Mouse (Mus musculus) granulocyte monocyte progenitor cell, adult 5-6 weeks (primary cell): ENCODE results near the gene Gm29797. TPM values are rescaled to one million over a fixed set of nuclear protein-coding genes. Genes with fewer than 3 reads are reported as not detected.

Experiments
- ATAC-seq: replicated peaks from 2 replicates; pipeline ENCODE4 v1.8.0; 2016; ENCODE audit warnings: mild to moderate bottlenecking, moderate TSS enrichment, inconsistent platforms; ENCODE audit not compliant: poor library complexity, severe bottlenecking
- total RNA-seq, 2 experiments: library from RNA; stranded (forward) in 1 of 2; stranded (reverse) in 1 of 2; fragments of 200-712, 200-1000 nt in 1 of 2; fragments of >200 nt in 1 of 2; fragmentation: Nextera tagmentation in 1 of 2; gene quantifications; 2 replicates each; pipeline ENCODE4 v1.2.3; 2014 to 2017

The Gm29797 gene
- total RNA-seq, 2 experiments from 2014 or later = not detected

DNA sequence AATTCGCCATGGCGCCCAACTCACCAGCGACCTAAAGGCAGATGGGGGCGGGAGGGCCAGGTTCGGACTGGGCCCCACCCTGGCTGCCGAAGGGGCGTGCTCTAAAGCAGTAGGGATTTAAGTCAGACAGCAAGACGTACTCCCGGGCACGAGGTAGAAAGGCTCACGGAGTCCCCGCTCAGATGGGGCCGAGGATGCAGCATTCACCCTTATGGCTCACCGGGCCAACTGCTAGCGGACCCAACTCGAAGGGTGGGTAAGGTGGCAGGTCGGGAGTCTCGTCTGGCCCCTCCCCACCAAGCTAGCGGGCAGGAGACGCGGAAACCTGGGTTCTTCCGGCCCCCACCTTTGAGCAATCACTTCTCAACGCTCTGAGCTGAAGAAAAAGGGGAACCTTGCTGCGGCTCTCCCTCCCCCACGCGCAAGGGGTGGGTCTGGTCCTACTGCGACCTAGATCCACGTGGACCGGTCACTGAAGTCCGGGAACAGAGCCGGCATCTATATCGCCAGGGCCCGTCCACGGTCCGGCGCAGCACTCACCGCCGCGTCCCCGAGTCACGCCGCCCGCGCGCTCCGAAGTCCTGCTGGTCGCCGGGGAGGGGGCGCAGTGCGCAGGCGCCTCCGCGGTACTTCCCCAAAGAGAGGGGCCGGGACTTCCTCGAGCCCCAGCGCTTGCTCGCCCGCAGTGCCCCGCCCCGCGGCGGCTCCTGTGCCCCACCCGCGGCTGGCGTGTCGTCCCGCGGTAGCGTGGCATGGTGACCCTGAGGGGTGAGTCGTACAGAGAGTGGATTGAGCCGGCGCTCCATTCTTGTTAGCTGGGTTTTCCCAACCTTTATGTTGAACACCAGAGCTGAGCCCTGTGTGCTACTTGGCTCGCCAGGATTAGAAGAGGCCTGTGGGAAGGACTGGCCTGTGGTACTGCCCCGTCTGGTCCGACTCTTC, 36.8 kb downstream of the Gm29797 start, which contains the start of gene Rgs19:
TSS of gene Rgs19 (minus strand) at position 639 of the 942 bp plus-strand sequence.
- ATAC-seq = peak; percentile 68

GRCm38 (mm10) chr2:181694581-181694980, 37.7 kb downstream of the Gm29797 start:
- ATAC-seq = no peak

GRCm38 (mm10) chr2:181695776-181696175, 38.9 kb downstream of the Gm29797 start:
- ATAC-seq = no peak

- no peak for ATAC-seq
Measured at GRCm38 (mm10) chr2:181696801-181697420, 40.1 kb downstream of the Gm29797 start.

DNA sequence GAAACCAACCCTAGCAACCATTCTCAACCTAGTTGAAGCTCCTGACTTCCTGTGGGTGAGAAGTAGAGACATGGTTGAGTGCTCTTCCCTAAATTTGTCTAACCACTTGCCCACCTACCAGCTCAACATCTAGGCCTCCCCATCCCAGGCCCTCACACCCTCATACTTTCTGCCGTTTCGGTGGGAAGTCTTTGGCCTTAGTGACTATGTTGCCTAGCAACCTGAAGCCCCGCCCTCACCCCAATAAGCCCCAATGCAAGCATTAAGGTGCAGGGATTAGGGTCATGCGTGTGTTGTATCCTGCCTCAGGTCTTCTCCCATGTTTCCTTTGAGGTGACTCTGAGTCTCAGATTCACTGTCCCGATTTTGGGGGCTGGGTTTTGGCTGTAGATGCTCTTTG, 41.4 kb downstream of the Gm29797 start, which contains the start of gene Lkaaear1:
TSS of gene Lkaaear1 (minus strand) at position 202 of the 400 bp plus-strand sequence.
- ATAC-seq = no peak

DNA sequence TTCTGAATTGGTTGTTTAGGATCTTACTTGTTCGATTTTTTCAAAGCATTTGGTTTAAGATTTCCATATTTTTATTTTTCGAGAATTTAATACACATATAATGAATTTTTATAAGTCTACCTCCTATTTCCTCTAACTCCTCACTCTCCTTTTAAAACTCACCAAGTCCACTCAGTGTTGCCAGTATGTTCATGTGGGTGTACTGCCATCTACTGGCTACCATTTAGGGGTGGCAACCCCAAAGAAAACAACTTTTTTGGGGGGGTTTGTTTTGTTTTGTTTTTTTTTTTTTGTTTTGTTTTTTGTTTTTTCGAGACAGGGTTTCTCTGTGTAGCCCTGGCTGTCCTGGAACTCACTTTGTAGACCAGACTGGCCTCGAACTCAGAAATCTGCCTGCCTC, 49.8 kb downstream of the Gm29797 start:
- peak; percentile 82 for ATAC-seq

Other genes with a start within 250 kb of the Gm29797 start
- 1.1 TPM in 1 of 2 replicates, not detected in the other for gene Zbtb46, start 197.6 kb upstream of the Gm29797 start, total RNA-seq (2014; fragmentation: Nextera tagmentation)
- gene Zbtb46, start 197.6 kb upstream of the Gm29797 start, total RNA-seq (2017) = 0.13 and 0.15 TPM in 2 replicates
- gene Abhd16b, start 163.8 kb upstream of the Gm29797 start, total RNA-seq (2014; fragmentation: Nextera tagmentation) = not detected in 2 replicates
- not detected in 2 replicates for gene Abhd16b, start 163.8 kb upstream of the Gm29797 start, total RNA-seq (2017)
- 43.1 and 60.9 TPM in 2 replicates for gene Tpd52l2, start 159.9 kb upstream of the Gm29797 start, total RNA-seq (2014; fragmentation: Nextera tagmentation)
- gene Tpd52l2, start 159.9 kb upstream of the Gm29797 start, total RNA-seq (2017) = 115 and 129 TPM in 2 replicates
- 43.8 and 47.1 TPM in 2 replicates for gene Dnajc5, start 136.5 kb upstream of the Gm29797 start, total RNA-seq (2014; fragmentation: Nextera tagmentation)
- 46.4 and 54.5 TPM in 2 replicates for gene Dnajc5, start 136.5 kb upstream of the Gm29797 start, total RNA-seq (2017)
- gene Uckl1, start 72.1 kb upstream of the Gm29797 start, total RNA-seq (2014; fragmentation: Nextera tagmentation) = 118 and 128 TPM in 2 replicates
- 41.5 and 54.1 TPM in 2 replicates for gene Uckl1, start 72.1 kb upstream of the Gm29797 start, total RNA-seq (2017)
- gene Prpf6, start 65.2 kb upstream of the Gm29797 start, total RNA-seq (2014; fragmentation: Nextera tagmentation) = 30.8 and 35.2 TPM in 2 replicates
- 68.8 and 71.6 TPM in 2 replicates for gene Prpf6, start 65.2 kb upstream of the Gm29797 start, total RNA-seq (2017)
- 21.1 and 23.5 TPM in 2 replicates for gene Zfp512b, start 64.2 kb upstream of the Gm29797 start, total RNA-seq (2014; fragmentation: Nextera tagmentation)
- 11.6 and 15.6 TPM in 2 replicates for gene Zfp512b, start 64.2 kb upstream of the Gm29797 start, total RNA-seq (2017)
- 6.2 and 13.1 TPM in 2 replicates for gene Samd10, start 57.8 kb upstream of the Gm29797 start, total RNA-seq (2014; fragmentation: Nextera tagmentation)
- gene Samd10, start 57.8 kb upstream of the Gm29797 start, total RNA-seq (2017) = 3.2 and 4.5 TPM in 2 replicates
- gene Sox18, start 14.6 kb downstream of the Gm29797 start, total RNA-seq (2014; fragmentation: Nextera tagmentation) = not detected in 2 replicates
- not detected in 2 replicates for gene Sox18, start 14.6 kb downstream of the Gm29797 start, total RNA-seq (2017)
- gene Tcea2, start 23.3 kb downstream of the Gm29797 start, total RNA-seq (2014; fragmentation: Nextera tagmentation) = 25.2 and 27.0 TPM in 2 replicates
- 13.6 and 14.1 TPM in 2 replicates for gene Tcea2, start 23.3 kb downstream of the Gm29797 start, total RNA-seq (2017)
- 246 and 266 TPM in 2 replicates for gene Rgs19, start 36.9 kb downstream of the Gm29797 start, total RNA-seq (2014; fragmentation: Nextera tagmentation)
- 78.6 and 96.8 TPM in 2 replicates for gene Rgs19, start 36.9 kb downstream of the Gm29797 start, total RNA-seq (2017)
- gene Lkaaear1, start 41.4 kb downstream of the Gm29797 start, total RNA-seq (2014; fragmentation: Nextera tagmentation) = not detected in 2 replicates
- gene Lkaaear1, start 41.4 kb downstream of the Gm29797 start, total RNA-seq (2017) = not detected in 2 replicates
- not detected in 2 replicates for gene Oprl1, start 58.0 kb downstream of the Gm29797 start, total RNA-seq (2014; fragmentation: Nextera tagmentation)
- gene Oprl1, start 58.0 kb downstream of the Gm29797 start, total RNA-seq (2017) = not detected in 2 replicates
- gene Myt1, start 106.3 kb downstream of the Gm29797 start, total RNA-seq (2014; fragmentation: Nextera tagmentation) = not detected in 2 replicates
- not detected in 2 replicates for gene Myt1, start 106.3 kb downstream of the Gm29797 start, total RNA-seq (2017)
- gene Pcmtd2, start 180.8 kb downstream of the Gm29797 start, total RNA-seq (2014; fragmentation: Nextera tagmentation) = 14.4 and 20.2 TPM in 2 replicates
- gene Pcmtd2, start 180.8 kb downstream of the Gm29797 start, total RNA-seq (2017) = 15.9 and 18.3 TPM in 2 replicates
- gene Polr3k, start 207.3 kb downstream of the Gm29797 start, total RNA-seq (2014; fragmentation: Nextera tagmentation) = 27.7 and 31.2 TPM in 2 replicates
- 21.8 and 31.1 TPM in 2 replicates for gene Polr3k, start 207.3 kb downstream of the Gm29797 start, total RNA-seq (2017)